9 mouse cellular contexts compared by ENCODE assay signal in the genomic region with DNA sequence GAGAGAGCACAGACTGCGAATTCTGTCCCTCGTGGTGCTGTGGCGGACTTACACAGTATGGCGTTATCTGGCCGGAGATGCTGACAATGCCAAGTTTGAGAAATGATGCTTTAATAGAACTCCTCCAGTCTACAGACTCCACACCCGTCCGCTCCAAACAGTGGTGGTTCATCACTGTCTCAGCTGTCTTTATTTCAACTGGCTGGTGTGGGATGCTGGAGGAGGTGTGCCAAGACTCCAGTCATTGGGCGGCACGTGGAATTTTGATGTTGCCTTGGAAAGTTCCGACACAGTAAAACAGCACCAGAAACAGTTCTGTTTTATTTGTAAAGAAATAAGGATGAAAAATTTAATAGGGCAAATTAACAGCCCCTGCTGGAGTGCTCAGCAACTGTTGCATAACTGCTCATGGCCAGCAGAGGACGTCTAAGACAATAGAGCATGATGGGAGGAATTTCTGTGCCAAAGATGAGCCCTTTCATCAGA.
DNase-seq lines count a peak whose midpoint lies in the region; ATAC-seq and TF ChIP-seq lines count a peak whose summit lies in the region.
"Had no signal": no experiment of that assay in that cellular context is flagged by ENCODE, and none has a peak within 500 bp of the region (broad histone marks: within the 10 kb centered on the region; RNA-seq: fewer than 3 reads in every experiment).

No protein-coding gene starts in this region.

- TF ChIP-seq POLR2A in brain, embryonic 14.5 days (IDR thresholded peaks at IDR 0.05; ENCODE audit: borderline replicate concordance, extremely low read depth, insufficient read depth, insufficient read length, poor library complexity, severe bottlenecking) = no peak

- DNase-seq in hindbrain, postnatal 0 days (ENCODE audit: low spot score) = peak; percentile 45
- no peak for DNase-seq in hindbrain, embryonic 10.5 days (ENCODE audit: low spot score)
- peak; percentile 44 for DNase-seq in right cerebral cortex, adult 18-20 months
- DNase-seq in right cerebral cortex, postnatal 4 days = no peak
- no peak for DNase-seq in brain, embryonic 14.5 days (ENCODE audit: low read depth)
- DNase-seq in right cerebral cortex, postnatal 25 days = peak; percentile 28
- DNase-seq: heart, postnatal 10 days had no signal

- no peak overlapping the region for H3K4me3 ChIP-seq in hindbrain, postnatal 0 days (ENCODE audit: low read length)
- H3K4me3 ChIP-seq in hindbrain, embryonic 10.5 days = no peak overlapping the region
- no peak overlapping the region for H3K4me3 ChIP-seq in forebrain, embryonic 15.5 days
- H3K4me3 ChIP-seq: erythroblast, embryonic 14.5 days had no signal

- H3K36me3 ChIP-seq in hindbrain, postnatal 0 days (ENCODE audit: insufficient read depth, low read length) = no peaks in the 10 kb centered on the region
- no peaks in the 10 kb centered on the region for H3K36me3 ChIP-seq in hindbrain, embryonic 10.5 days
- H3K36me3 ChIP-seq in forebrain, embryonic 15.5 days = no peaks in the 10 kb centered on the region

- peak; percentile 69 for TF ChIP-seq CTCF in hindbrain, postnatal 0 days (IDR thresholded peaks at IDR 0.05; ENCODE audit: low read depth)
- TF ChIP-seq CTCF in brain, embryonic 14.5 days (IDR thresholded peaks at IDR 0.05; ENCODE audit: borderline replicate concordance, extremely low read depth, insufficient read depth, insufficient read length) = peak; percentile 32; the same call in 1 of the 2 replicates

- ATAC-seq in hindbrain, postnatal 0 days = peak; percentile 56
- ATAC-seq in forebrain, embryonic 15.5 days (replicated peaks) = no peak

- no peaks in the 10 kb centered on the region for H3K4me1 ChIP-seq in hindbrain, postnatal 0 days (ENCODE audit: insufficient read depth, low read length)
- peaks cover 22% of the 10 kb centered on the region for H3K4me1 ChIP-seq in hindbrain, embryonic 10.5 days (replicated peaks)
- no peaks in the 10 kb centered on the region for H3K4me1 ChIP-seq in forebrain, embryonic 15.5 days

- no peak overlapping the region for H3K27ac ChIP-seq in hindbrain, postnatal 0 days
- H3K27ac ChIP-seq in hindbrain, embryonic 10.5 days = no peak overlapping the region
- no peak overlapping the region for H3K27ac ChIP-seq in forebrain, embryonic 15.5 days (replicated peaks)

- 0 out of 2 replicates have a peak overlapping the region, but pooled peaks have one; percentile 16 for H3K4me2 ChIP-seq in hindbrain, postnatal 0 days (ENCODE audit: low read depth, low read length)
- no peak overlapping the region for H3K4me2 ChIP-seq in forebrain, embryonic 15.5 days (replicated peaks)

- H3K27me3 ChIP-seq in hindbrain, postnatal 0 days (ENCODE audit: insufficient read depth, low read length) = no peaks in the 10 kb centered on the region
- H3K27me3 ChIP-seq in hindbrain, embryonic 10.5 days (ENCODE audit: insufficient read depth, poor library complexity, severe bottlenecking) = no peaks in the 10 kb centered on the region
- H3K27me3 ChIP-seq in forebrain, embryonic 15.5 days = no peaks in the 10 kb centered on the region

- WGBS in hindbrain, postnatal 0 days = 56% methylated on average over 11 of the region's 11 CpGs
- WGBS in hindbrain, embryonic 10.5 days = 81% methylated on average over 11 of the region's 11 CpGs
- 77% methylated on average over 11 of the region's 11 CpGs for WGBS in forebrain, embryonic 15.5 days

- no peak overlapping the region for H3K9ac ChIP-seq in hindbrain, postnatal 0 days (replicated peaks; ENCODE audit: low read length)
- no peak overlapping the region for H3K9ac ChIP-seq in forebrain, embryonic 15.5 days (replicated peaks)

- H3K9me3 ChIP-seq in hindbrain, postnatal 0 days (ENCODE audit: low read length) = no peaks in the 10 kb centered on the region
- H3K9me3 ChIP-seq in hindbrain, embryonic 10.5 days = no peaks in the 10 kb centered on the region
- no peaks in the 10 kb centered on the region for H3K9me3 ChIP-seq in forebrain, embryonic 15.5 days

Comparison
In these comparisons a context has a peak if more than half of its experiments do, and no peak if none do; other contexts are left out.
1. DNase-seq: peak in hindbrain, postnatal 0 days (single experiment), right cerebral cortex, adult 18-20 months (single experiment) and right cerebral cortex, postnatal 25 days (single experiment); none in hindbrain, embryonic 10.5 days (single experiment), right cerebral cortex, postnatal 4 days (single experiment) and brain, embryonic 14.5 days (single experiment).